Mouse (Mus musculus): ENCODE results near the gene Gpr88. TPM values are rescaled to one million over a fixed set of nuclear protein-coding genes. Genes with fewer than 3 reads are reported as not detected.

Gene Gpr88
- 100 to 1,000 TPM; 162 to 207 (median 185) TPM for total RNA-seq (2022)

DNA sequence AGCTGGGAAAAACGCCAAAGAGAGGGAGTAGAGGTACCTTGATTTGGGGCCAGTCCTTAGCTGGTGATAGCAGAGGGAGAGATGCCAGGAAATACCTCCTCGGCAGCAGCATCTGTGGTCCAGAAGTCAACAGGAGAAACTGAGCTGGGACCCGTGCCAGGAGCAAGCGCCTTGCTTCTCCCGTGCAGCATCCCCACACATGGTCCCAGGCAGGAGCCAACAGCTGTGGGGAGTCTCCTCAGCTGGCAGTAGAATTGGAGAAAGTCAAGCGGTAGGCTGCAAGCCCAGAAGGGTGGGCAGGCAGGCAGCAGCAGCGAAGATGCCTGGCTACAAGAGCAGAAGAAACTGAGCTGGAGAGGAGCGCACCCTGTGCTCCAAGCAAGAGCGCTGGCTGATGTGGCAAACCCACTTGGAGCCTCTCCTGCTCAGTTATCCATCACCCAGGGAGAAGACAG lies at the start of gene Gpr88:
Gpr88 (minus strand) TSS at position 427 of the 455 bp plus-strand sequence.
- DNase-seq (ENCODE audit: low spot score in 2 of 2), result peak; percentile 65 to 90

- no peak for DNase-seq (ENCODE audit: low spot score in 2 of 2)
Observed at GRCm38 (mm10) chr3:116302581-116302980, 49.3 kb upstream of the Gpr88 start.

DNA sequence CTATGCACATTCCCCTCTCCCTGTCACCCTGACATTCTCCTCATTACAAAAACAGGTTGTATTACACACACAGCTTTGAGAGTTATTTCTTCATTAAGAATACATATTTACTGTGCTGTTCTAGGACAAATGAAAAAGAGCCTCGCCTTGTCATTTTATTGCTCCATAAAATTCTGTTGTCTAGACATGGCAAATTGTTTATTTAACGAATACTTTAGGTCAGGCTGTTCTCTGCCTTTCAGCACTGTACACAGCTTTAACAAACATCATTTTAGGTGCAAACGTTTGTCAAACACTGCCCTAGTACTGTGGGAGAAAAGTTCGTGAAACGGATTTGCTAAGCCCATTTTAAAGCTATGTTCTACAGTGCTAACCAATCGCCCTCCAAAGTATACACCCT lies 48.5 kb upstream of the Gpr88 start:
- no peak for DNase-seq (ENCODE audit: low spot score in 2 of 2)

DNA sequence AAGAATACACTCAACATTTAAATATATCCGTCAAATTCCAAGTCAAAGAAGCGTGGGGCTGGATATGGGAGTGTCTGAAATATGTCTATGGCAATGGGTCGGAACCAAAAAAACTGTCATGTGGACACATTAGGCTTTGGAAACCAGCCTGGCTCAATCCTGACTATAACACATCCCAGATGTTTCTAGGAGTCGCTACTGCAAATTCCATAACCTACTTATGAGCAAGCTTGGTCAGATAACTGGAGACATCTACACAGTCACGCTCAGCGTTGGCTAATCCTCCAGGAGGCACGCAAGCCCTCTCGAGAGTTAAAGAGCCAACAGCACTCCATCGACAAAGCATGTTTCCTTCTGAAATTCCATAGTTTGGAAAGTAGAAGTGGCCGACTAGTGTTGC lies 45.4 kb upstream of the Gpr88 start:
- DNase-seq (ENCODE audit: low spot score in 2 of 2), result no peak

GRCm38 (mm10) chr3:116298003-116298402 lies 44.7 kb upstream of the Gpr88 start:
- peak in 1 of 2 experiments; percentile 14 for DNase-seq (ENCODE audit: low spot score in 2 of 2)

GRCm38 (mm10) chr3:116297170-116297569 lies 43.9 kb upstream of the Gpr88 start:
- DNase-seq (ENCODE audit: low spot score in 2 of 2), result peak in 1 of 2 experiments; percentile 37

GRCm38 (mm10) chr3:116290041-116290815 lies 36.9 kb upstream of the Gpr88 start:
- no peak for DNase-seq (ENCODE audit: low spot score in 2 of 2)

- DNase-seq (ENCODE audit: low spot score in 2 of 2), result no peak
Observed at GRCm38 (mm10) chr3:116288833-116289232, 35.5 kb upstream of the Gpr88 start.

- no peak for DNase-seq (ENCODE audit: low spot score in 2 of 2)
Observed at GRCm38 (mm10) chr3:116284735-116285134, 31.4 kb upstream of the Gpr88 start.

DNA sequence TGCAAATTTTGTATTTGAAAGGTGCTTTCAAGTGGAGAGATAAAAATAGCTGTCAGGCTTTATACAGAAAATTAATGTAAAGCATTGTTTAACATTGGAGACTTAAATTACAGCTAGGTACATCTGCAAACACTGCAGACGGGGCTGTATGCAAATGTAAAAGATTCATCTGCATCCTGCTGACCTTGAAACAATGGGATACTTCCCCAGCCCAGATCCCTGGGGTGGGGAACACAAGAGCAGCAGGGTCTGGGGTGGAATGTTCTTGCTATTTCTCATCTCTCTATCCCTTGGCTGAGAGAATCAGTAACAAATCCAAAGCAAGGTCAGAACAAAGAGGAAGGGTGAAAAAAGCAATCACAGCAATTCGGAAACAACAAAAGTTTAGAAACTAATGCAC lies 30.7 kb upstream of the Gpr88 start:
- no peak for DNase-seq (ENCODE audit: low spot score in 2 of 2)

DNA sequence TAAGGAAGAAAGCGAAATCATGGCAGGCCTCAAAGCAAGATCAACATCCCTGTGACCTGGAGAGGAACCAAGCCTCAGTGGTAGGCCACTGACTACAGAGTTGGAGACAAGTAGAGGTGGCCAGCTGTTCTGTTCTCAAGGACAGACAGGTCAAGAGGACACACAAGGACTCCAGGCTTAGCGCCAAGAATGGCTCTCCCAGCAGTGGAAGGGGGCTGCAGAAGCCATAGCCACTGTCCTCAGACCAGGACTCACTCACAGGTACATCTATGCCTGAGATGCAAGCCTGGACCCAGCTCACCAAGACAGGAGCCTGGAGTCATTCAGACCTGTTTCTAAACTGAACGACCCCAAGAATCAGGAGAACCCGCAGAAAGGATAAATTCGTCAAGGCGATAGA lies 28.4 kb upstream of the Gpr88 start:
- DNase-seq (ENCODE audit: low spot score in 2 of 2), result no peak

DNA sequence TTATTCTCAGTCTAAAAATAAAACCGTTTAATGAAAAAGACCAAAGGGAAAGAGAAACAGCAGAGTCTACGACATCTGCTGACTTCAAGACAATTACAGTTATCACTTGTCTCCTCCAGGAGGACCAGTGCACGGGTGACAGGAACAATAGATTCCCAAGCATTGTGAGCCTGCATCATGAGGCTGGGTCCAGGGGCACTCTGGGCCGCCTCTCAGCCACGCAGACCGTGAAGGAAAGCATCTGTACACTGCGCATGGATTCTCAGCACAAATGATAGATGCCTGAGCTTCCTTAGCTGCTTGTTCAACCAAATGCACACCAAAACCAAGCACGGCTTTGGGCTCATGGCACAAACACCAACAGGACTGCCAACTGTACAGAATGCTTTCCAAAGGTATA lies 23.8 kb upstream of the Gpr88 start:
- DNase-seq (ENCODE audit: low spot score in 2 of 2), result no peak

GRCm38 (mm10) chr3:116271679-116272078 lies 18.4 kb upstream of the Gpr88 start:
- no peak for DNase-seq (ENCODE audit: low spot score in 2 of 2)

DNA sequence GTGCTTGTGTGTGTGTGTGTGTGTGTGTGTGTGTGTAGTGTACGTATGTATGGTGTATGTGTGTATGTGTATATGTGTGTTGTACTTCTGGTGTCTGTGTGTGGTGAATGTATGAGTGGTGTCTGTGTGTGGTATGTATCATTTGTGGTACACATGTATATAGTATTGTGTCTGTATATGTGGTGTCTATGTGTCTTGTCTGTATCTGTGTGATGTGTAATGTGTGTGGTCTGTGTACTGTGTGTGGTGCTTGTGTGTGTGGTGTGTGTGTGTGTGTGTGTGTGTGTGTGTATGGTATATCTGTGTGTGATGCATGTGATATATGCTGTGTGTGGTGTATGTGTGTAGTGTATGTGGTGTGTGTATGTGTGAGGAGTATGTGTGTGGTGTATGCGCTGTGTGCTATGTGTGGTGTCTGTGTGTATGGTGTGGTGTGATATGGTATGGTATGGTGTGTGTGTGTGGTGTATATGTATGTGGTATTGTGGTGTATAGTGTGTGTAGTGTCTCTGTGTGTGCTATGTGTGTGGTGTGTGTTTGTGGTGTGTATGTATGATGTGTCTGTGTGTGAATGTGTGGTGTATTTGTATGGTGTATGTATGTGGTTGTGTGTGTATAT lies 13.8 kb upstream of the Gpr88 start:
- no peak for DNase-seq (ENCODE audit: low spot score in 2 of 2)

DNA sequence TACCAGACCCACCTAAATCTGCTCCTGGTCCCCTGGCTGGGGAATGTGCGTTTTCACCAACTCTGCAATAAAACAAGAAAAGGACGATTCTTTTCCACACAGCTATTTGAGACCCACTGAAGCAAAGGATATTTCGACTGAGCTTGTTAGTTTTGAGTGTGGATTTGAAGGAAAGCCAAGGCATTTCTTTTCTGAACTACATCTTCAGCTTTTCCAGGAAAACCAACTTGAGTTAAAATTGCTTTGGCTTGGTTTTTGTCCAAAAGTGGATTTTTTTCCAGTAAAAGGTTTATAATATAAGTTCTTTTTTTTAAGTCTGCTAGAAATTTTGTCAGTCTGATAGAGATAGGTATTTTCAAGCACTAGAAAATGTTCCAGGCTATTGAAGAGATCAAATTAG lies 13.1 kb upstream of the Gpr88 start:
- DNase-seq (ENCODE audit: low spot score in 2 of 2), result no peak

DNA sequence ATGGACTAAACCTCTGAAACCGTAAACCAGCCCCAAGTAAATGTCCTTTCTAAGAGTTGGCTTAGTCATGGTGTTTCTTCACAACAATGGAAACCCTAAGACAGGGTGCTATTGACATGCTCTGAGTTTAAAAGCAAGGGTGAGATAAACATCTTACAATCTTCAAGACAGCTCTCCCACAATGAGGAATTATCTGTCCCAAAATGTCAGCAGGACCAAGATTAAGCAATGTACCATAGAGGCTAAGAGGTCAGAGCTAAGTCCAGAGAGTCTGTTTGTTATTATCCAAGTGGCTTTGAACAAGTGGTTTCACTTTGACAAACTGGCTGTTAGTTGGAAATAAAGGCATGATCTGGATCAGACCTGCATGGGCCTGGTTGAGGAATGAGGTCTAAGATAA lies 10.7 kb upstream of the Gpr88 start:
- DNase-seq (ENCODE audit: low spot score in 2 of 2), result no peak

DNA sequence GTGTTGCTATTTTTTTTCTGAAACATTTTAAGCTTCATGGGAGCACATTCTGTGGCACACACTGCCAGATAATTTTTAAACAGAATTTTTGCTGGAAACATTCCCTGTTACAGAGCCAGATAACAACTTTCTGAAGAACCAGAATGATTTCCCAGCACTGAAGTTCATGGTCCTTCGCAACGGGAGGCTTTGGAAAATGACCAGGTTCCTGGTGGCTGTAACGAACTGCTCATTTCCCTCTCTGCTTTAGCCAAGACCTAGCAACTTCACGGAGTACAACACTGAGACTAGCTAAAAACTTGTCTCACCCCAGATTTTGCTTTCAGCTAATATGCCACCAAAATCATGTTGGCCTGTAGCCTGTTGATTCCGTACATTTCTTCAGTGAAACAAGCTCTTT lies 9.8 kb upstream of the Gpr88 start:
- no peak for DNase-seq (ENCODE audit: low spot score in 2 of 2)

DNA sequence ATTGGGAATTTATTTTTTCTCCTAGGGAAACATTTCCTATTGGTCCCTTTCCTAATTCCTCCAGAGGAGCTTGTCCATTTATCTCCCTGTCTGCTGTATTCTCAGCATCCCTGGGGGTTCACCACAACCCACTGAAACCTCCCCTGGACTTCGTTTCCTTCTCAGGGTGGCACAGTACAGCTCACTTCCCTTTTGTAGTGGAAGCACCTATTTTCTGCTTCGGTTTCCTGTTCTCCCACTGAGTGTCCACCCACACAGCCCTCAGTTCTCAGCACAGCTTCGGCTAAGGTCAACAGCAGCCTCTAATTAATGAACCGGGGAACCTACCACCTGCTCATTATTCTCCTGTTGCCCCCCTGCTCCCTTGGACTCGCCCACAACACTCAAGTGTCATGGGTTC lies 2.8 kb upstream of the Gpr88 start:
- DNase-seq (ENCODE audit: low spot score in 2 of 2), result no peak

- peak; percentile 36 to 47 for DNase-seq (ENCODE audit: low spot score in 2 of 2)
Observed at GRCm38 (mm10) chr3:116252255-116253040, 855 bp downstream of the Gpr88 start.

- DNase-seq (ENCODE audit: low spot score in 2 of 2), result peak; percentile 39 to 53
Observed at GRCm38 (mm10) chr3:116251481-116252254, 1.6 kb downstream of the Gpr88 start.

GRCm38 (mm10) chr3:116249026-116249425 lies 4.3 kb downstream of the Gpr88 start:
- DNase-seq (ENCODE audit: low spot score in 2 of 2), result no peak

Data from left cerebral cortex, adult 8-10 months (tissue).